ENCODE assay signal across 24 mouse cellular contexts in the genomic region with DNA sequence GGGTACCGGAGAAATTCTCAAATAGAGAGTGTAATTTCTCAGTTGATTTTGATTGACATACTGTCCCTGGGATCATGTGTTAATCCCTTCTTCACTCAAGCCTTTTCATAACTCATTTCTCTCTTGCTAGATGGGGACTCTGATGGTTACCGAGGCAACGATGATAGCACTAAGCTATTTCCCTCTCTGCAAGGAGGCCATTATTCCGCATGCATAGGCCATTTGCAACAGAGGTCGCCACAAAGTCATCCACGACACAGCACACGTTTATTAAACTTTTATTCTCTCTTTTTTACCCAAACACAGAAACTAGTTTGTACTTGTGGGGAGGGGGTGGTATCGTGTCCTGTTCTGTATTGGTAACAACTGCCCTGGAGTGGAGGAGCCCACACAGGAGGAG. TPM values are rescaled to one million over a fixed set of nuclear protein-coding genes. Genes with fewer than 3 reads are reported as not detected.
DNase-seq lines count a peak whose midpoint lies in the region; ATAC-seq and TF ChIP-seq lines count a peak whose summit lies in the region.
"Had no signal": no experiment of that assay in that cellular context is flagged by ENCODE, and none has a peak within 500 bp of the region (broad histone marks: within the 10 kb centered on the region; RNA-seq: fewer than 3 reads in every experiment).

No protein-coding gene starts in this region.

- DNase-seq in neural tube, embryonic 10.5 days (ENCODE audit: extremely low spot score, low spot score), result peak; percentile 29
- no peak for DNase-seq in layer of hippocampus, postnatal 25 days (ENCODE audit: extremely low spot score in 1 of 2, low spot score in 1 of 2)
- DNase-seq in left cerebral cortex, adult 9 months (ENCODE audit: low spot score in 2 of 2), result no peak
- no peak for DNase-seq in layer of hippocampus, adult 2 months (ENCODE audit: low spot score in 2 of 2)
- DNase-seq: B cell, adult 2 months; cerebellum, adult 11-12 months; gastrocnemius, adult 2 months; heart, postnatal 14 days; lung, adult 2 months; right cerebral cortex, postnatal 14 days; thymus, postnatal 4 days had no signal

- peaks cover 5% of the 10 kb centered on the region for H3K4me1 ChIP-seq in neural tube, embryonic 15.5 days
- H3K4me1 ChIP-seq in forebrain, embryonic 13.5 days, result peaks cover 6% of the 10 kb centered on the region; the same call in 1 of the 2 replicates
- peaks cover 8% of the 10 kb centered on the region; the same call in 1 of the 2 replicates for H3K4me1 ChIP-seq in midbrain, embryonic 12.5 days

- ATAC-seq in neural tube, embryonic 15.5 days (ENCODE audit: low FRiP score), result no peak
- 0 out of 2 replicates have a peak, but pooled peaks have one; percentile 5 for ATAC-seq in forebrain, embryonic 13.5 days
- ATAC-seq in midbrain, embryonic 12.5 days (ENCODE audit: low FRiP score, low read depth), result peak; percentile 24; the same call in 1 of the 2 replicates
- no peak for ATAC-seq in erythroblast, adult 5-6 weeks (replicated peaks; ENCODE audit: low FRiP score, poor library complexity, severe bottlenecking)
- ATAC-seq: intestine, embryonic 16.5 days had no signal

- WGBS in neural tube, embryonic 15.5 days, result 4% methylated on average over 8 of the region's 8 CpGs
- under 1% methylated on average over 8 of the region's 8 CpGs for WGBS in forebrain, embryonic 13.5 days
- WGBS in midbrain, embryonic 12.5 days, result 5% methylated on average over 8 of the region's 8 CpGs

- H3K4me2 ChIP-seq in neural tube, embryonic 15.5 days, result no peak overlapping the region
- no peak overlapping the region for H3K4me2 ChIP-seq in forebrain, embryonic 13.5 days
- H3K4me2 ChIP-seq in midbrain, embryonic 12.5 days (replicated peaks), result no peak overlapping the region

- H3K9ac ChIP-seq in neural tube, embryonic 15.5 days (replicated peaks), result no peak overlapping the region
- no peak overlapping the region for H3K9ac ChIP-seq in forebrain, embryonic 13.5 days
- H3K9ac ChIP-seq in midbrain, embryonic 12.5 days (replicated peaks), result no peak overlapping the region

- no peaks in the 10 kb centered on the region for H3K9me3 ChIP-seq in neural tube, embryonic 15.5 days (replicated peaks)
- H3K9me3 ChIP-seq in forebrain, embryonic 13.5 days (replicated peaks), result no peaks in the 10 kb centered on the region
- no peaks in the 10 kb centered on the region for H3K9me3 ChIP-seq in midbrain, embryonic 12.5 days

- TF ChIP-seq CTCF in layer of hippocampus, adult 2 months (conservative IDR thresholded peaks at IDR 0.05), result no peak

- H3K27ac ChIP-seq in neural tube, embryonic 15.5 days (replicated peaks), result no peak overlapping the region
- no peak overlapping the region for H3K27ac ChIP-seq in forebrain, embryonic 13.5 days
- 0 out of 2 replicates have a peak overlapping the region, but pooled peaks have one; percentile 10 for H3K27ac ChIP-seq in midbrain, embryonic 12.5 days (replicated peaks)
- H3K27ac ChIP-seq in layer of hippocampus, adult 2 months, result no peak overlapping the region
- H3K27ac ChIP-seq: gastrocnemius, adult 2 months; kidney, postnatal 0 days; macrophage had no signal

- H3K27me3 ChIP-seq in neural tube, embryonic 15.5 days (replicated peaks), result peaks cover 79% of the 10 kb centered on the region
- peaks cover 85% of the 10 kb centered on the region for H3K27me3 ChIP-seq in forebrain, embryonic 13.5 days
- peaks cover 79% of the 10 kb centered on the region for H3K27me3 ChIP-seq in midbrain, embryonic 12.5 days

- H3K4me3 ChIP-seq in neural tube, embryonic 15.5 days (replicated peaks), result no peak overlapping the region
- no peak overlapping the region for H3K4me3 ChIP-seq in forebrain, embryonic 13.5 days
- H3K4me3 ChIP-seq in midbrain, embryonic 12.5 days, result no peak overlapping the region
- no peak overlapping the region for H3K4me3 ChIP-seq in layer of hippocampus, adult 2 months
- H3K4me3 ChIP-seq: gastrocnemius, adult 2 months had no signal

- no peaks in the 10 kb centered on the region for H3K36me3 ChIP-seq in neural tube, embryonic 15.5 days
- no peaks in the 10 kb centered on the region for H3K36me3 ChIP-seq in forebrain, embryonic 13.5 days (ENCODE audit: poor library complexity, severe bottlenecking)
- H3K36me3 ChIP-seq in midbrain, embryonic 12.5 days, result no peaks in the 10 kb centered on the region

RNA-seq across cellular contexts. Expression of gene Gata3, which starts 8.0 kb away (rescaled TPM):
- polyA plus RNA-seq in neural tube, embryonic 15.5 days (2015; fragmentation: Nextera tagmentation; extraction: Ambion mirVana), result 15.6 and 16.0 TPM in 2 replicates
- polyA plus RNA-seq in forebrain, embryonic 13.5 days (2015; fragmentation: Nextera tagmentation; extraction: Ambion mirVana), result 1.4 and 3.3 TPM in 2 replicates
- 77.4 and 84.2 TPM in 2 replicates for polyA plus RNA-seq in midbrain, embryonic 12.5 days (2016; fragmentation: Nextera tagmentation; extraction: Ambion mirVana)
- not detected for total RNA-seq in layer of hippocampus, postnatal 25 days (2021)
- total RNA-seq in erythroblast, adult 5-6 weeks (2015; ENCODE audit: low replicate concordance), result 0.42 and 1.5 TPM in 2 replicates
- 0.56 and 1.4 TPM in 2 replicates for total RNA-seq in erythroblast, adult 5-6 weeks (2017; ENCODE audit: low replicate concordance)
- not detected for total RNA-seq in layer of hippocampus, adult 2 months (2021)
- total RNA-seq: liver, adult 2 months had no signal
- polyA plus RNA-seq: macrophage had no signal

RNA-seq across cellular contexts. Expression of gene 9230102O04Rik, which starts 8.5 kb away (rescaled TPM):
- polyA plus RNA-seq in neural tube, embryonic 15.5 days (2015; fragmentation: Nextera tagmentation; extraction: Ambion mirVana), result 0.49 TPM in 1 of 2 replicates, not detected in the other
- not detected in 2 replicates for polyA plus RNA-seq in forebrain, embryonic 13.5 days (2015; fragmentation: Nextera tagmentation; extraction: Ambion mirVana)
- 3.0 and 3.5 TPM in 2 replicates for polyA plus RNA-seq in midbrain, embryonic 12.5 days (2016; fragmentation: Nextera tagmentation; extraction: Ambion mirVana)
- not detected for total RNA-seq in layer of hippocampus, postnatal 25 days (2021)
- total RNA-seq in erythroblast, adult 5-6 weeks (2015; ENCODE audit: low replicate concordance), result not detected in 2 replicates
- total RNA-seq in erythroblast, adult 5-6 weeks (2017; ENCODE audit: low replicate concordance), result not detected in 2 replicates
- not detected for total RNA-seq in layer of hippocampus, adult 2 months (2021)
- total RNA-seq: adrenal gland, adult 18-20 months; gastrocnemius, adult 2 months; heart, adult 8-10 months; heart, postnatal 14 days; layer of hippocampus, adult 8-10 months; left cerebral cortex, postnatal 14 days; liver, adult 2 months had no signal
- polyA plus RNA-seq: cortical plate, adult 2 months; intestine, embryonic 16.5 days; liver, adult 2 months; lung, adult 2 months; macrophage had no signal

RNA-seq across cellular contexts. Expression of gene 4930412O13Rik, which starts 16.8 kb away (rescaled TPM):
- 0.23 TPM in 1 of 2 replicates, not detected in the other for polyA plus RNA-seq in neural tube, embryonic 15.5 days (2015; fragmentation: Nextera tagmentation; extraction: Ambion mirVana)
- not detected in 2 replicates for polyA plus RNA-seq in forebrain, embryonic 13.5 days (2015; fragmentation: Nextera tagmentation; extraction: Ambion mirVana)
- polyA plus RNA-seq in midbrain, embryonic 12.5 days (2016; fragmentation: Nextera tagmentation; extraction: Ambion mirVana), result 3.0 and 5.3 TPM in 2 replicates
- total RNA-seq in layer of hippocampus, postnatal 25 days (2021), result not detected
- not detected in 2 replicates for total RNA-seq in erythroblast, adult 5-6 weeks (2015; ENCODE audit: low replicate concordance)
- total RNA-seq in erythroblast, adult 5-6 weeks (2017; ENCODE audit: low replicate concordance), result not detected in 2 replicates
- total RNA-seq in layer of hippocampus, adult 2 months (2021), result not detected
- total RNA-seq: gastrocnemius, adult 2 months; heart, adult 8-10 months; heart, postnatal 14 days; layer of hippocampus, adult 8-10 months; left cerebral cortex, postnatal 14 days; liver, adult 2 months had no signal
- polyA plus RNA-seq: cortical plate, adult 2 months; intestine, embryonic 16.5 days; liver, adult 2 months; lung, adult 2 months; macrophage had no signal

Comparison
In these comparisons a context has a peak if more than half of its experiments do, and no peak if none do; other contexts are left out.
1. ATAC-seq: peak in forebrain, embryonic 13.5 days (single experiment) and midbrain, embryonic 12.5 days (single experiment); none in neural tube, embryonic 15.5 days (single experiment) and erythroblast, adult 5-6 weeks (single experiment).